Mouse (Mus musculus) limb, embryonic 14.5 days (tissue): ENCODE measurements around the gene Nhsl2. TPM values are rescaled to one million over a fixed set of nuclear protein-coding genes. Genes with fewer than 3 reads are reported as not detected.
A peak's percentile ranks its signal among the peaks of the same experiment; 100 is the strongest.

Experiments
- ATAC-seq: fragments of 200-750 bp; cut with Nextera tagmentation; 2 replicates; pipeline ENCODE4 v1.8.0; 2017; ENCODE audit warnings: low read depth, moderate number of reproducible peaks, moderate TSS enrichment; ENCODE audit not compliant: low FRiP score
- DNase-seq: peaks from one replicate; pipeline ENCODE4 v3.0.0-alpha.2; 2015; ENCODE audit warnings: low spot score
- H3K27ac ChIP-seq: fragments of 300-500 bp; sonication (generic); replicated peaks from 2 replicates; pipeline ENCODE4 v1.5.1; 2014; ENCODE audit warnings: low read depth, mild to moderate bottlenecking, low read length, moderate library complexity, mixed read lengths
- H3K27me3 ChIP-seq: fragments of 300-500 bp; sonication (generic); 2 replicates; pipeline ENCODE4 v1.6.1; 2014; ENCODE audit warnings: low read length, mixed read lengths; ENCODE audit not compliant: control insufficient read depth, insufficient read depth
- H3K36me3 ChIP-seq: fragments of 300-500 bp; sonication (generic); 2 replicates; pipeline ENCODE4 v1.6.1; 2014; ENCODE audit warnings: mild to moderate bottlenecking, low read length, moderate library complexity, mixed read lengths; ENCODE audit not compliant: control insufficient read depth, insufficient read depth
- H3K4me1 ChIP-seq: fragments of 300-500 bp; sonication (generic); 2 replicates; pipeline ENCODE4 v1.6.1; 2014; ENCODE audit warnings: antibody characterized with exemption, low read length, mixed read lengths; ENCODE audit not compliant: control insufficient read depth, insufficient read depth
- H3K4me2 ChIP-seq: fragments of 300-500 bp; sonication (generic); replicated peaks from 2 replicates; pipeline ENCODE4 v1.6.1; 2014; ENCODE audit warnings: low read depth, mild to moderate bottlenecking, low read length, moderate library complexity; ENCODE audit not compliant: severe bottlenecking
- H3K4me3 ChIP-seq: fragments of 300-500 bp; sonication (generic); replicated peaks from 2 replicates; pipeline ENCODE4 v1.5.1; 2014; ENCODE audit warnings: low read length
- H3K9ac ChIP-seq: fragments of 300-500 bp; sonication (generic); 2 replicates; pipeline ENCODE4 v1.6.1; 2014; ENCODE audit warnings: mild to moderate bottlenecking, low read depth, low read length, moderate library complexity; ENCODE audit not compliant: severe bottlenecking
- H3K9me3 ChIP-seq: fragments of 300-500 bp; sonication (generic); 2 replicates; pipeline ENCODE4 v1.6.1; 2016; ENCODE audit warnings: low read length; ENCODE audit not compliant: control insufficient read depth
- POLR2A ChIP-seq: fragments of 200-500 bp; IDR thresholded peaks from 2 replicates; pipeline ENCODE4 v1.8.0; 2012; ENCODE audit warnings: inconsistent platforms, mild to moderate bottlenecking, moderate library complexity, borderline replicate concordance; ENCODE audit not compliant: insufficient read depth, insufficient read length; ENCODE audit errors: extremely low read depth
- WGBS: fragments of 180-500 bp; shearing (Covaris S2); extraction: QIAGEN DNeasy Blood & Tissue Kit; methylation state at CpG from one replicate; pipeline ENCODE4 v1.1.7; 2014; 5-methylcytosine and 5-hydroxymethylcytosine counted together
- polyA plus RNA-seq, 2 experiments: library from polyadenylated mRNA; depleted of rRNA in 1 of 2; stranded (reverse) in 1 of 2; unstranded in 1 of 2; fragments of >200 nt; fragmentation: Nextera tagmentation in 1 of 2; extraction: Ambion mirVana in 1 of 2; gene quantifications; 2 replicates each; pipeline versions ENCODE4 v1.2.1 to v1.2.3; 2012 to 2014

Gene Nhsl2
- polyA plus RNA-seq, 2 experiments: 6.6 to 13.5 TPM

- Histone ChIP-seq H3K36me3 (no peaks in the 10 kb centered on the region), H3K27me3 (no peaks in the 10 kb centered on the region), H3K9me3 (no peaks in the 10 kb centered on the region), H3K4me2 (peak overlapping the region; percentile 18; the same call in 1 of the 2 replicates), H3K4me1 (peaks cover 9% of the 10 kb centered on the region; the same call in 1 of the 2 replicates), H3K27ac (peak overlapping the region; percentile 15), H3K9ac (no peak overlapping the region), H3K4me3 (no peak overlapping the region)
- 37% methylated on average over 5 of the region's 5 CpGs for WGBS
- DNase-seq (peak; percentile 33), ATAC-seq (peak; percentile 79; the same call in 1 of the 2 replicates)
- TF ChIP-seq POLR2A: no peak
Observed at GRCm38 (mm10) chrX:101979267-101979666, 130.1 kb downstream of the Nhsl2 start.

GRCm38 (mm10) chrX:101980586-101980985, 131.4 kb downstream of the Nhsl2 start:
- ATAC-seq (no peak), DNase-seq (no peak)
- Histone ChIP-seq H3K4me1 (peaks cover 9% of the 10 kb centered on the region; the same call in 1 of the 2 replicates), H3K9me3 (no peaks in the 10 kb centered on the region), H3K27me3 (no peaks in the 10 kb centered on the region), H3K9ac (no peak overlapping the region), H3K4me3 (no peak overlapping the region), H3K27ac (no peak overlapping the region), H3K36me3 (no peaks in the 10 kb centered on the region), H3K4me2 (no peak overlapping the region)
- TF ChIP-seq POLR2A: no peak
- WGBS: 78% methylated on average over 2 of the region's 2 CpGs

- no peak overlapping the region for H3K4me2 ChIP-seq
- no peak for ATAC-seq
- TF ChIP-seq POLR2A: no peak
- no peaks in the 10 kb centered on the region for H3K9me3 ChIP-seq
- H3K27me3 ChIP-seq: no peaks in the 10 kb centered on the region
- H3K36me3 ChIP-seq: no peaks in the 10 kb centered on the region
- 50% methylated on average over 2 of the region's 2 CpGs for WGBS
- no peak overlapping the region for H3K9ac ChIP-seq
- peaks cover 9% of the 10 kb centered on the region; the same call in 1 of the 2 replicates for H3K4me1 ChIP-seq
- H3K27ac ChIP-seq: no peak overlapping the region
- H3K4me3 ChIP-seq: no peak overlapping the region
- DNase-seq: no peak
Observed at GRCm38 (mm10) chrX:101981450-101981849, 132.3 kb downstream of the Nhsl2 start.

- no peaks in the 10 kb centered on the region for H3K36me3 ChIP-seq
- H3K9ac ChIP-seq: no peak overlapping the region
- TF ChIP-seq POLR2A: no peak
- H3K4me2 ChIP-seq: no peak overlapping the region
- DNase-seq: no peak
- H3K27ac ChIP-seq: no peak overlapping the region
- 54% methylated on average over 6 of the region's 6 CpGs for WGBS
- no peak for ATAC-seq
- no peaks in the 10 kb centered on the region for H3K27me3 ChIP-seq
- peaks cover 6% of the 10 kb centered on the region; the same call in 1 of the 2 replicates for H3K4me1 ChIP-seq
- no peaks in the 10 kb centered on the region for H3K9me3 ChIP-seq
- no peak overlapping the region for H3K4me3 ChIP-seq
Observed at GRCm38 (mm10) chrX:101983638-101984037, 134.5 kb downstream of the Nhsl2 start.

GRCm38 (mm10) chrX:101986657-101987367, 137.6 kb downstream of the Nhsl2 start:
- no peak for DNase-seq
- Histone ChIP-seq H3K9me3 (no peaks in the 10 kb centered on the region), H3K9ac (no peak overlapping the region), H3K27me3 (no peaks in the 10 kb centered on the region), H3K4me1 (no peaks in the 10 kb centered on the region), H3K36me3 (no peaks in the 10 kb centered on the region), H3K4me2 (no peak overlapping the region), H3K27ac (no peak overlapping the region), H3K4me3 (no peak overlapping the region)
- TF ChIP-seq POLR2A: no peak
- no peak for ATAC-seq
- 45% methylated on average over 9 of the region's 9 CpGs for WGBS
